In genomic region chr1:33931791-33932190, GRCm38 (mm10) we compare ENCODE assay signal across 21 mouse cellular contexts. TPM values are rescaled to one million over a fixed set of nuclear protein-coding genes. Genes with fewer than 3 reads are reported as not detected.
DNase-seq lines count a peak whose midpoint lies in the region; ATAC-seq and TF ChIP-seq lines count a peak whose summit lies in the region.
"Had no signal": no experiment of that assay in that cellular context is flagged by ENCODE, and none has a peak within 500 bp of the region (broad histone marks: within the 10 kb centered on the region; RNA-seq: fewer than 3 reads in every experiment).

No protein-coding gene starts in this region.

- H3K27me3 ChIP-seq in hindbrain, embryonic 11.5 days (ENCODE audit: control insufficient read depth, insufficient read depth, low read length), result no peaks in the 10 kb centered on the region
- H3K27me3 ChIP-seq in hindbrain, embryonic 16.5 days (replicated peaks; ENCODE audit: control insufficient read depth, insufficient read depth, low read length), result no peaks in the 10 kb centered on the region
- no peaks in the 10 kb centered on the region for H3K27me3 ChIP-seq in midbrain, embryonic 14.5 days (ENCODE audit: control insufficient read depth, insufficient read depth, low read length)
- no peaks in the 10 kb centered on the region for H3K27me3 ChIP-seq in midbrain, postnatal 0 days (ENCODE audit: insufficient read depth, low read length)
- H3K27me3 ChIP-seq: CH12.LX; embryonic facial prominence, embryonic 13.5 days; forebrain, embryonic 13.5 days; heart, embryonic 15.5 days had no signal

- H3K9ac ChIP-seq in hindbrain, embryonic 11.5 days (ENCODE audit: low read depth, low read length), result no peak overlapping the region
- H3K9ac ChIP-seq in hindbrain, embryonic 16.5 days (ENCODE audit: low read depth, low read length), result no peak overlapping the region
- no peak overlapping the region for H3K9ac ChIP-seq in midbrain, embryonic 14.5 days (replicated peaks; ENCODE audit: low read length)
- H3K9ac ChIP-seq in midbrain, postnatal 0 days (replicated peaks; ENCODE audit: low read length, poor library complexity, severe bottlenecking), result no peak overlapping the region
- H3K9ac ChIP-seq: embryonic facial prominence, embryonic 13.5 days; forebrain, embryonic 13.5 days; forebrain, postnatal 0 days; heart, embryonic 15.5 days had no signal

- H3K4me3 ChIP-seq in hindbrain, embryonic 11.5 days (ENCODE audit: low read depth, low read length), result no peak overlapping the region
- H3K4me3 ChIP-seq in hindbrain, embryonic 16.5 days (ENCODE audit: low read length), result no peak overlapping the region
- H3K4me3 ChIP-seq in midbrain, embryonic 14.5 days (replicated peaks; ENCODE audit: low read depth, low read length), result no peak overlapping the region
- no peak overlapping the region for H3K4me3 ChIP-seq in midbrain, postnatal 0 days (ENCODE audit: low read depth, low read length)
- H3K4me3 ChIP-seq: embryonic facial prominence, embryonic 13.5 days; forebrain, embryonic 13.5 days; heart, adult 2 months; heart, embryonic 15.5 days had no signal

- ATAC-seq in hindbrain, embryonic 11.5 days (ENCODE audit: low FRiP score), result no peak
- ATAC-seq in hindbrain, embryonic 16.5 days, result no peak
- no peak; the same call in 1 of the 2 replicates for ATAC-seq in midbrain, embryonic 14.5 days (ENCODE audit: low FRiP score, low TSS enrichment)
- no peak for ATAC-seq in midbrain, postnatal 0 days (ENCODE audit: low FRiP score)
- ATAC-seq: forebrain, embryonic 13.5 days; forebrain, postnatal 0 days had no signal

- no peaks in the 10 kb centered on the region for H3K36me3 ChIP-seq in hindbrain, embryonic 11.5 days (ENCODE audit: control insufficient read depth, insufficient read depth, low read length)
- H3K36me3 ChIP-seq in hindbrain, embryonic 16.5 days (ENCODE audit: control insufficient read depth, insufficient read depth, low read length), result no peaks in the 10 kb centered on the region; the same call in 1 of the 2 replicates
- no peaks in the 10 kb centered on the region for H3K36me3 ChIP-seq in midbrain, embryonic 14.5 days (ENCODE audit: control insufficient read depth, insufficient read depth, low read length)
- H3K36me3 ChIP-seq in midbrain, postnatal 0 days (ENCODE audit: insufficient read depth, low read length), result no peaks in the 10 kb centered on the region
- H3K36me3 ChIP-seq: embryonic facial prominence, embryonic 13.5 days; heart, embryonic 15.5 days had no signal

- H3K9me3 ChIP-seq in hindbrain, embryonic 11.5 days (ENCODE audit: control insufficient read depth, low read length), result no peaks in the 10 kb centered on the region
- H3K9me3 ChIP-seq in hindbrain, embryonic 16.5 days (ENCODE audit: control insufficient read depth, low read length), result no peaks in the 10 kb centered on the region
- no peaks in the 10 kb centered on the region for H3K9me3 ChIP-seq in midbrain, embryonic 14.5 days (ENCODE audit: control insufficient read depth, low read length)
- no peaks in the 10 kb centered on the region for H3K9me3 ChIP-seq in midbrain, postnatal 0 days (ENCODE audit: low read length)
- H3K9me3 ChIP-seq: embryonic facial prominence, embryonic 13.5 days; forebrain, embryonic 13.5 days; heart, embryonic 15.5 days had no signal

- WGBS in hindbrain, embryonic 11.5 days, result 47% methylated on average over 8 of the region's 8 CpGs
- WGBS in hindbrain, embryonic 16.5 days, result 37% methylated on average over 8 of the region's 8 CpGs
- WGBS in midbrain, embryonic 14.5 days, result 28% methylated on average over 8 of the region's 8 CpGs
- WGBS in midbrain, postnatal 0 days, result 42% methylated on average over 8 of the region's 8 CpGs

- H3K4me2 ChIP-seq in hindbrain, embryonic 11.5 days (replicated peaks; ENCODE audit: low read depth, low read length), result no peak overlapping the region
- no peak overlapping the region for H3K4me2 ChIP-seq in hindbrain, embryonic 16.5 days (ENCODE audit: low read length)
- no peak overlapping the region for H3K4me2 ChIP-seq in midbrain, embryonic 14.5 days (ENCODE audit: low read length)
- H3K4me2 ChIP-seq in midbrain, postnatal 0 days (ENCODE audit: low read depth, low read length, poor library complexity, severe bottlenecking), result no peak overlapping the region
- H3K4me2 ChIP-seq: embryonic facial prominence, embryonic 13.5 days; forebrain, embryonic 13.5 days; heart, embryonic 11.5 days; heart, embryonic 15.5 days had no signal

- TF ChIP-seq CTCF in midbrain, postnatal 0 days (IDR thresholded peaks at IDR 0.05), result no peak

- no peak overlapping the region for H3K27ac ChIP-seq in hindbrain, embryonic 11.5 days (ENCODE audit: low read depth, low read length)
- H3K27ac ChIP-seq in hindbrain, embryonic 16.5 days (ENCODE audit: low read depth, low read length), result no peak overlapping the region
- H3K27ac ChIP-seq in midbrain, embryonic 14.5 days (replicated peaks; ENCODE audit: low read depth, low read length), result no peak overlapping the region
- no peak overlapping the region for H3K27ac ChIP-seq in midbrain, postnatal 0 days (ENCODE audit: low read depth, low read length)
- H3K27ac ChIP-seq: embryonic facial prominence, embryonic 13.5 days; forebrain, embryonic 13.5 days; heart, adult 2 months; heart, embryonic 15.5 days had no signal

- DNase-seq in hindbrain, embryonic 11.5 days (ENCODE audit: low spot score), result peak; percentile 22
- DNase-seq in midbrain, embryonic 14.5 days, result peak; percentile 31
- DNase-seq in midbrain, postnatal 0 days (ENCODE audit: low spot score), result no peak
- peak; percentile 13 for DNase-seq in mesoderm, embryonic 11.5 days (ENCODE audit: low read depth, low spot score)
- DNase-seq in kidney, postnatal 10 days, result no peak
- DNase-seq: adrenal gland, adult 8-10 months; adrenal gland, postnatal 36 days; cerebellum, adult 11 months; cerebellum, adult 8-10 months; forebrain, postnatal 0 days; gastrocnemius, postnatal 14 days; heart, adult 2 months; heart, postnatal 14 days had no signal

- no peaks in the 10 kb centered on the region for H3K4me1 ChIP-seq in hindbrain, embryonic 11.5 days (replicated peaks; ENCODE audit: control insufficient read depth, insufficient read depth, low read length)
- H3K4me1 ChIP-seq in hindbrain, embryonic 16.5 days (ENCODE audit: control insufficient read depth, insufficient read depth, low read depth, low read length), result no peaks in the 10 kb centered on the region
- H3K4me1 ChIP-seq in midbrain, embryonic 14.5 days (ENCODE audit: control insufficient read depth, insufficient read depth, low read length), result peaks cover 7% of the 10 kb centered on the region; the same call in 1 of the 2 replicates
- H3K4me1 ChIP-seq in midbrain, postnatal 0 days (ENCODE audit: insufficient read depth, low read length), result no peaks in the 10 kb centered on the region
- H3K4me1 ChIP-seq: embryonic facial prominence, embryonic 13.5 days had no signal

RNA-seq across cellular contexts. Expression of gene Dst, which starts 23.8 kb away (rescaled TPM):
- polyA plus RNA-seq in hindbrain, embryonic 11.5 days (2014; fragmentation: Nextera tagmentation; extraction: Ambion mirVana), result 36.5 and 60.0 TPM in 2 replicates
- polyA plus RNA-seq in hindbrain, embryonic 16.5 days (2015; fragmentation: Nextera tagmentation; extraction: Ambion mirVana), result 37.4 and 38.3 TPM in 2 replicates
- 53.2 and 59.8 TPM in 2 replicates for polyA plus RNA-seq in midbrain, embryonic 14.5 days (2014; fragmentation: Nextera tagmentation; extraction: Ambion mirVana)
- 155 and 184 TPM in 2 replicates for total RNA-seq in midbrain, postnatal 0 days (2014; rRNA removed)
- polyA plus RNA-seq in midbrain, postnatal 0 days (2015; fragmentation: Nextera tagmentation; extraction: Ambion mirVana), result 25.7 and 31.7 TPM in 2 replicates

RNA-seq across cellular contexts. Expression of gene Bend6, which starts 24.2 kb away (rescaled TPM):
- polyA plus RNA-seq in hindbrain, embryonic 11.5 days (2014; fragmentation: Nextera tagmentation; extraction: Ambion mirVana), result 2.3 and 3.8 TPM in 2 replicates
- 74.4 and 92.8 TPM in 2 replicates for polyA plus RNA-seq in hindbrain, embryonic 16.5 days (2015; fragmentation: Nextera tagmentation; extraction: Ambion mirVana)
- polyA plus RNA-seq in midbrain, embryonic 14.5 days (2014; fragmentation: Nextera tagmentation; extraction: Ambion mirVana), result 32.1 and 40.6 TPM in 2 replicates
- total RNA-seq in midbrain, postnatal 0 days (2014; rRNA removed), result 115 and 128 TPM in 2 replicates
- 92.0 and 96.9 TPM in 2 replicates for polyA plus RNA-seq in midbrain, postnatal 0 days (2015; fragmentation: Nextera tagmentation; extraction: Ambion mirVana)
- total RNA-seq: common myeloid progenitor, adult 5-6 weeks; hematopoietic stem cell, adult 5-6 weeks had no signal

Comparison
In these comparisons a context has a peak if more than half of its experiments do, and no peak if none do; other contexts are left out.
1. DNase-seq: peak in hindbrain, embryonic 11.5 days (single experiment), midbrain, embryonic 14.5 days (single experiment) and mesoderm, embryonic 11.5 days (single experiment); none in midbrain, postnatal 0 days (single experiment) and kidney, postnatal 10 days (single experiment).